Mouse (Mus musculus): ENCODE measurements around the gene Pkp3. TPM values are rescaled to one million over a fixed set of nuclear protein-coding genes. Genes with fewer than 3 reads are reported as not detected.

The Pkp3 gene
- total RNA-seq, 2 experiments from 2014 or later = not detected

- Histone ChIP-seq H3K27ac (peak overlapping the region; percentile 95), H3K4me3 (peak overlapping the region; percentile 71)
- no peak for TF ChIP-seq CTCF (IDR thresholded peaks at IDR 0.05)
- intact Hi-C loops (cut with DNase I) = loop anchor here (1.0 to 2.0 kb wide), 5 partner anchors 38 to 203 kb away; no protein-coding TSS in a partner anchor
- DNase-seq = peak; percentile 89
Observed at GRCm38 (mm10) chr7:141047581-141048225, 30.3 kb upstream of the Pkp3 start.

- peak; percentile 94 for DNase-seq
- Histone ChIP-seq H3K27ac (peak overlapping the region; percentile 95), H3K4me3 (peak overlapping the region; percentile 71)
- TF ChIP-seq CTCF (IDR thresholded peaks at IDR 0.05) = peak; percentile 81
- intact Hi-C loops (cut with DNase I) = loop anchor here (1.0 kb wide), 4 partner anchors 39 to 204 kb away; no protein-coding TSS in a partner anchor
Observed at GRCm38 (mm10) chr7:141048226-141049218, 29.5 kb upstream of the Pkp3 start.

GRCm38 (mm10) chr7:141049326-141049725 lies 28.7 kb upstream of the Pkp3 start:
- H3K4me3 ChIP-seq = no peak overlapping the region
- intact Hi-C loops (cut with DNase I) = no loop called here
- DNase-seq = no peak
- no peak for TF ChIP-seq CTCF (IDR thresholded peaks at IDR 0.05)
- H3K27ac ChIP-seq = peak overlapping the region; percentile 95

- no peak overlapping the region for H3K4me3 ChIP-seq
- no peak overlapping the region for H3K27ac ChIP-seq
- no peak for DNase-seq
- no peak for TF ChIP-seq CTCF (IDR thresholded peaks at IDR 0.05)
- intact Hi-C loops (cut with DNase I) = no loop called here
Observed at GRCm38 (mm10) chr7:141051060-141051685, 26.8 kb upstream of the Pkp3 start.

- no peak for DNase-seq
- no peak overlapping the region for H3K4me3 ChIP-seq
- no peak for TF ChIP-seq CTCF (IDR thresholded peaks at IDR 0.05)
- no peak overlapping the region for H3K27ac ChIP-seq
- intact Hi-C loops (cut with DNase I) = no loop called here
Observed at GRCm38 (mm10) chr7:141052016-141052415, 26.0 kb upstream of the Pkp3 start.

- Histone ChIP-seq H3K27ac (no peak overlapping the region), H3K4me3 (no peak overlapping the region)
- no peak for DNase-seq
- no peak for TF ChIP-seq CTCF (IDR thresholded peaks at IDR 0.05)
- intact Hi-C loops (cut with DNase I) = no loop called here
Observed at GRCm38 (mm10) chr7:141052421-141052820, 25.6 kb upstream of the Pkp3 start.

GRCm38 (mm10) chr7:141055785-141056184 lies 22.2 kb upstream of the Pkp3 start:
- intact Hi-C loops (cut with DNase I) = no loop called here

GRCm38 (mm10) chr7:141056976-141057375 lies 21.0 kb upstream of the Pkp3 start:
- no peak overlapping the region for H3K4me3 ChIP-seq
- TF ChIP-seq CTCF (IDR thresholded peaks at IDR 0.05) = no peak
- DNase-seq = no peak
- intact Hi-C loops (cut with DNase I) = no loop called here
- H3K27ac ChIP-seq = no peak overlapping the region

More at GRCm38 (mm10) chr7:141055785-141056184, 22.2 kb upstream of the Pkp3 start:
- DNase-seq = no peak
- Histone ChIP-seq H3K27ac (no peak overlapping the region), H3K4me3 (no peak overlapping the region)
- no peak for TF ChIP-seq CTCF (IDR thresholded peaks at IDR 0.05)

- no peak overlapping the region for H3K4me3 ChIP-seq
- no peak for DNase-seq
- intact Hi-C loops (cut with DNase I) = no loop called here
- H3K27ac ChIP-seq = no peak overlapping the region
- TF ChIP-seq CTCF (IDR thresholded peaks at IDR 0.05) = no peak
Observed at GRCm38 (mm10) chr7:141057541-141057940, 20.5 kb upstream of the Pkp3 start.

GRCm38 (mm10) chr7:141058601-141059341 lies 19.2 kb upstream of the Pkp3 start:
- H3K27ac ChIP-seq = no peak overlapping the region
- no peak for TF ChIP-seq CTCF (IDR thresholded peaks at IDR 0.05)
- intact Hi-C loops (cut with DNase I) = no loop called here
- no peak for DNase-seq
- H3K4me3 ChIP-seq = no peak overlapping the region

- no peak for DNase-seq
- intact Hi-C loops (cut with DNase I) = no loop called here
- Histone ChIP-seq H3K27ac (no peak overlapping the region), H3K4me3 (peak overlapping the region; percentile 70)
- TF ChIP-seq CTCF (IDR thresholded peaks at IDR 0.05) = no peak
Observed at GRCm38 (mm10) chr7:141059929-141060328, 18.1 kb upstream of the Pkp3 start.

Measured in gastrocnemius, adult 2 months (tissue).